Mouse (Mus musculus) gastrocnemius, postnatal 36 days (tissue): ENCODE measurements around the gene Crebl2. TPM values are rescaled to one million over a fixed set of nuclear protein-coding genes. Genes with fewer than 3 reads are reported as not detected.
A peak's percentile ranks its signal among the peaks of the same experiment; 100 is the strongest.

Experiments used
- DNase-seq, 2 experiments: peaks; one replicate each; pipeline ENCODE4 v3.0.0; 2022
- intact Hi-C: fragments of 180-260 bp; cut with DNase I; formaldehyde crosslinking; loops from one replicate; pipeline ENCODE4 v1.15.1; 2025
- total RNA-seq, 2 experiments: library from RNA; stranded (reverse); gene quantifications; 2 replicates each; pipeline ENCODE4 v1.2.3; 2021

The Crebl2 gene
- total RNA-seq, 2 experiments from 2014 or later = 6.7 to 8.3 TPM

DNA sequence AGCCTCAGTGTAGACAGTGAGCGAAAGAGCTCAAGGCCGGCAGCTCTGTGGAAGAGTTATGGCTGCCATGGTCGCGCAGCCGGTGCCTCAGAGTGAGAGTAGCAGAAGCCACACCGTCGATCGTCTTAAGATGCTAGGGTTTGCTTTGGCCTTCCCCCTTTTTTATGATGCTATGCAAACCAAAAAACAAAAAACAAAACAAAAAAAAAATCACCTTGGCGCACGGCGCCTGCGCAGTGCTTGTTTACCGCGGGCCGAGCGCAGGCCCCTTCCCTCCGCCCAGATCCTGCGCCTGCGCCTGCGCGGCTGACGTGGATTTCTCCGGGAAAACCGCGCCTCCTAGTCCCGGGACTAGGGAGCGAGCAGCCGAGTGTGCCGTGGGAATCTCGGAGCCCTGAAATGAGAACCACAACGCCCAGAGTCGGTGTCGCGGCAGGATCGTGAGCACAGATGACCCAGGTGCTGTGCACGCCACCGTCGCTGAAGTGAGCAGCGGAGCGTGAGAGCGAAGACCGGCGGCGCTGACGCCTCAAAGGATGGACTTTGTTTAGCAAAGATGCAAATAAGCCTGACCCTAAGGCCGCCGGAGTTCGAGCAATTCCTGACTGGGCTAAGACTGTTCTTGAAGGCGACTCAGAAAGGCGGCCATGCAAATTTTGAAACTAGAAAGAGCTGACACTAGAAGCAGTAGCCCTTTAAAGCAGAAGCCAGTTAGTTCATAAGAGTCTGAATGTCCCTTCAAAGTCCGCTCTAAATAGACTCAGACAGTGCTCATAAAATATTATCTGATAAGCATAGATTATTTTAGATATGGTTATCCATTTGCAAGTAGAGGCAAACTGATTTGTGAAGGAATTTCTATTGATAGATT lies 68.4 kb downstream of the Crebl2 start, which contains the start of gene Gpr19:
Gpr19 (minus strand) TSS at position 484 of the 871 bp plus-strand sequence.
- peak; percentile 88 for DNase-seq
- intact Hi-C loops = no loop called here

DNA sequence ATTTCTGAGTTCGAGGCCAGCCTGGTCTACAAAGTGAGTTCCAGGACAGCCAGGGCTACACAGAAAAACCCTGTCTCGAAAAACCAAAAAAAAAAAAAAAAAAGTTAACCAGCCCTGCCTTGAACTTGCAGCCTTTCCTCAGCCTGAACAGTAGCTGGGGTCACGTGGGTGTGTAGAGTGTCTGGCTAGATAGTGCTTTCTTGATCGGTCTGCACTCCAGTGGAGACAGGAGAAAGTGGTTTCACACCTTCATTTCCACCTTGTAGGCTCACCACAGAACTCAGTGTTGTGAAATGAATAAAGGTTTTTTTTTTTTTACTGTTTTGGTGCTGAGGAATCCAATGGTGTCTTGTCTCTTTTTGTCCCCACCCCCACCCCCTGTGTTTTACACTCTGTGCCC lies 73.4 kb downstream of the Crebl2 start:
- intact Hi-C loops = loop anchor here (2.0 kb wide), 1 partner anchor 13 kb away; no protein-coding TSS in a partner anchor
- no peak for DNase-seq

DNA sequence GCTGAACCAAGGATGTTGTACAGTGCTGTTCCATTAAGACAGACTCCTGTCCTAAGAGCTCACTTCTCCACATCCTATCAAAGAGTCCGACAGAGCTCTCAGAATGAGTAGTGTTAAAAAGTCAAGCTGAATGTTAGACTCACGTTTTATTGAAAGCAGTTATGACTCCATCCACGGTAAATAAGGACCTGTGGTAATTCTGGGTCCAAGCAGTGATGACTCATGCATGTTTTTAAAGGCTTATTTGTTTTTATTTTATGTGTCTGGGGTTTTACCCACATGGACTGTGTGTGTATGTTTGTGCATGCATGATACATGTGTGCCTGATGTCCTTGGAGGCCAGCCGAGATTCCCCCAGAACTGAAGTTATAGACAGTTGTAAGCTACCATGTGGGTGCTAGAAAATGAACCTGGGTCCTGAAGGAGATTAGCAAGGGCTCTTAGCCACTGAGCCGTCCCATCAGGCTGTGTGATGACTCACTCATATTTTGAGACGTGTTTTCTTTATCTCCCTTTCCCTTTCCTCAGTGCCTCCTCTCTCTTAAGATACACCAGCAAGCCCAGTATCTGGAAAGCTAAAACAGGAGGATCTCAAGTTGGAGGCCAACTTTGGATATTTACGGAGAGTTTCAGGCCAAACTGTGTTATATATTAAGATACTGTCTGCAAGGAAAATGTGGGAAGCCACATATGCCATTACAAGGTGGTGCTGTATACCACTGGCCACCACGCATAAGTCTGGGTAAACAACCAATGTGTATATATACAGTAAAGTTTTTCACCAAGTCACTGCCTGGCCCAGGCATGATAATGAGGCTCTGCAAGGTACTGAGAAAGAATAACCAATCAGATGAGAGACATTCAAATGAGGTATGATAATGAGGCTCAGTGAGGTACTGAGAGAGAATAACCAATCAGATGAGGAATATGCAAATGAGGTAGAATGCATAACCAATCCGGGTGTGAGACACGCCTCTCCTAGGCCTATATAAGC lies 74.2 kb downstream of the Crebl2 start:
- intact Hi-C loops = loop anchor here (2.0 kb wide), 1 partner anchor 13 kb away; no protein-coding TSS in a partner anchor
- no peak for DNase-seq

DNA sequence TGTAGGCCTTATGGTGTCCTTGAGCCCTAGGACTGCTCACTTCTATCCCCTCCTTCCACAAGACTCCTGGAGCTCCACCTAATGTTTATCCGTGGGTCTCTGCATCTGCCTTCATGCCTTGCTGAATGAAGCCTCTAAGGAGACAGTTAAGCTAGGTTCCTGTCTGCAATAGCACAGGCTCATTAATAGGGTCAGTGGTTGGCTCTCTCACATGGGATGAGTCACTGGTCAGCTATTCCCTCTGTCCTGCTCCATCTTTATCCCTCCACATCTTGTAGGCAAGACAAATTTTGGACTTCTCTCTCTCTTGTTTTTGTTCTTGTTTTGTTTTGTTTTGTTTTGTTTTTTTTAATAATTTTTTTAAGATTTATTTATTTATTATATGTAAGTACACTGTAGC lies 75.9 kb downstream of the Crebl2 start:
- intact Hi-C loops = no loop called here
- DNase-seq = no peak

Other genes with a start within 250 kb of the Crebl2 start
- gene Mansc1, start 197.7 kb upstream of the Crebl2 start, total RNA-seq = 1 to 10 TPM in 1 of 2 experiments, under 1 TPM in 1; 0.96 to 1.1 TPM
- 10 to 100 TPM; 13.0 to 15.9 TPM for gene Borcs5, start 190.6 kb upstream of the Crebl2 start, total RNA-seq
- gene Dusp16, start 37.5 kb upstream of the Crebl2 start, total RNA-seq = 10 to 100 TPM; 14.4 to 16.4 TPM
- gene Gpr19, start 68.4 kb downstream of the Crebl2 start, total RNA-seq = 1 to 10 TPM; 3.5 to 4.6 TPM
- gene Cdkn1b, start 90.2 kb downstream of the Crebl2 start, total RNA-seq = 10 to 100 TPM; 35.3 to 39.5 TPM
- gene Apold1, start 151.6 kb downstream of the Crebl2 start, total RNA-seq = 1 to 10 TPM; 1.1 to 4.9 TPM
- gene Ddx47, start 181.5 kb downstream of the Crebl2 start, total RNA-seq = 10 to 100 TPM; 23.7 to 28.2 TPM
- under 1 TPM; 0.39 to 0.48 TPM for gene Gprc5a, start 235.5 kb downstream of the Crebl2 start, total RNA-seq